Mouse (Mus musculus): ENCODE measurements around the gene Rbm5. TPM values are rescaled to one million over a fixed set of nuclear protein-coding genes. Genes with fewer than 3 reads are reported as not detected.
A peak's percentile ranks its signal among the peaks of the same experiment; 100 is the strongest.

Gene Rbm5
- 143 and 146 TPM in 2 replicates for polyA plus RNA-seq (2011; ENCODE audit: insufficient read depth, insufficient read length, low read depth, missing spikeins)

DNA sequence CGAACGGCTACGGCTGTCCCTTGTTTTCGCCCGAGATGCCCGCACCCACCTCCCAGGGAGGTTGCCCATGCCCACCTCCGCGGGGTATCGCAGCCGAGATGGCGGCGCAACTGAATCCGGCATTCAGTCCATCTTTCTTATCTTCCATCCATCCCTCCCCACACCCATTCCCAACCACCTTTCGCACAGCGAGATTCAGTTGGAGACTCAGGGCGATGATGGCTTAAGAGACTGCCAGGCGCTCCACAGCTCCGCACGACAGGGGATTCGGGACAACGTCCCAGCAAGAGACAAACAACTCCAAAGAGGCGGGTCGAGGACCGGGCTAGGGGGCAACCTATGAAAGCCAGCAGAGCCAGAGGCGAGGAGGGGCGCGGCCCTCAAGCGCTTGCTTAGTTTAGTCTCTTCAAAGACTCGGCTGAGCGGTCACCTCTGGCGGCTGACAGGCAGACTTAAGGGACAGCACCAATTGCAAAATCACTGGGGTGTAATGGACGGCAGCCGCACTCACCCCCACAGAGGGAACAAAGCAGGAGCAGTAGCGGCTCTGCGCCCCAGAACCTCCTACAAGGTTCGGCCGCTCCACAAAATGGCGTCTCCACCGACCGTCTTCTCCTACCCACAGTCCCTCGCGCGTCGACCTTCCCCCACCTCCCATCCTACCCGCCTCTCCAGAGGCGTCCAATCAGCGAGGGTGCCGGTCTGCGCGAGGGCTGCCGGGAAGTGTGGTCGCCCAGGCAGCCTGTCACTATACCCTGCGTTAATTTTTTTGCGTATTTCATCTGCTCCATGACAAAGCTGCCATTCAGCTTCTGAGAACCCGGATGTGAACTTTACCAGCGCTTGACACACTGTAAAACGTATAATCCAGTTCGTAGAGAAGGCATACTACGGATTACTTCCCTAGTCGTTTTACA, at the start of gene Rbm5:
Gene Rbm5, minus strand, starts transcription at position 623 of the 917 bp plus-strand sequence.
- peaks cover 32% of the 10 kb centered on the region for H3K36me3 ChIP-seq (ENCODE audit: control insufficient read depth, insufficient read depth, low read length, poor library complexity, severe bottlenecking)
- TF ChIP-seq CTCF (IDR thresholded peaks at IDR 0.05; ENCODE audit: low read depth, low read length) (no peak), POLR2A (IDR thresholded peaks at IDR 0.05; ENCODE audit: insufficient read depth, low read length) (peak; percentile 91), EP300 (IDR thresholded peaks at IDR 0.05; ENCODE audit: insufficient read depth, low read depth, low read length) (0 out of 2 replicates have a peak, but pooled peaks have one; percentile 24)

DNA sequence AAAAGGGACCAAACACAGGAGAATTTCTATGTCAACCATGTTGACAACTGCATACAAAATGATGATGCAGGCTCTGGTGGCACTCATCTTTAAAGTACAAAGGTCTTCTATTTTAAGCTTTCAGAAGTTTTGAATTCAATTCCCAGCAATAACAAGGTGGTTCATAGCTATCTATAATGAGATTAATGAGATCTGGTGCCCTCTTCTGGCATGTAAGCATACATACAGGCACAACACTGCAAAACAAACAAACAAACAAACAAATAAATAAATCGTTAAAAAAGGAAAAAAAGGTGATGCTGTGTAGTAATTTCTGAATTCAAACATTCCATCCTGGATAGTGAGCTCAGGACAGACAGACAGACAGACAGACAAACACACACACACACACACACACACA, 41.3 kb upstream of the Rbm5 start:
- H3K4me3 ChIP-seq (ENCODE audit: low read depth, low read length) = no peak overlapping the region

More for the DNA sequence above, at the start of gene Rbm5:
- H3K9me3 ChIP-seq (replicated peaks; ENCODE audit: control insufficient read depth, insufficient read depth, low read length, poor library complexity, severe bottlenecking) = no peaks in the 10 kb centered on the region
- peak within 1 kb of the TSS; percentile 96 for H3K9ac ChIP-seq (ENCODE audit: low read depth, poor library complexity, severe bottlenecking)
- H3K27me3 ChIP-seq (ENCODE audit: control insufficient read depth, insufficient read depth, low read length, poor library complexity, severe bottlenecking) = no peaks in the 10 kb centered on the region
- peak within 1 kb of the TSS; percentile 95 for H3K4me3 ChIP-seq (ENCODE audit: low read depth, low read length)
- H3K4me1 ChIP-seq (ENCODE audit: control insufficient read depth, insufficient read depth, low read length) = no peaks in the 10 kb centered on the region
- no peak within 1 kb of the TSS for H3K27ac ChIP-seq (ENCODE audit: insufficient read depth, low read length)

DNA sequence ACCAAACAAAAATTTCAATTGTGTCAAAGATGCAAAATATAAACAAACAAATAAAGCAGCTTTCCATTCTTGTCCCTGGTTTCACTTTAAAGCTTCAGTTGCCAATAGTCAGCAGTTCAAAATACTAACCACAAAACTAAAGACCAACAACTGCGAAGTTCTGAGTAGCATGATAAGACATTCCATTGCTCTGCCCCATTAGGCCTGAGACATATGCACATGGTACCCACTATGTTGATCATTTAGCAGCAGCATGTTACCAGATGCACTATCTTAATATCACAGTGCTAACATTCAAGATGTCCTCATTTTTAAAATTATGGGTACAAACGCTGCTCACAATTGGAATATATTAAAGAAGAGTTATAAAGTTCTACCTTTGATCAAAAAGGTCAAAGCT, 40.2 kb upstream of the Rbm5 start:
- no peaks in the 10 kb centered on the region for H3K27me3 ChIP-seq (ENCODE audit: control insufficient read depth, insufficient read depth, low read length, poor library complexity, severe bottlenecking)
- H3K36me3 ChIP-seq (ENCODE audit: control insufficient read depth, insufficient read depth, low read length, poor library complexity, severe bottlenecking) = peaks cover 2% of the 10 kb centered on the region; the same call in 1 of the 2 replicates
- no peak overlapping the region for H3K4me3 ChIP-seq (ENCODE audit: low read depth, low read length)
- no peak overlapping the region for H3K27ac ChIP-seq (ENCODE audit: insufficient read depth, low read length)
- no peak overlapping the region for H3K9ac ChIP-seq (ENCODE audit: low read depth, poor library complexity, severe bottlenecking)
- H3K9me3 ChIP-seq (replicated peaks; ENCODE audit: control insufficient read depth, insufficient read depth, low read length, poor library complexity, severe bottlenecking) = no peaks in the 10 kb centered on the region
- H3K4me1 ChIP-seq (ENCODE audit: control insufficient read depth, insufficient read depth, low read length) = no peaks in the 10 kb centered on the region
- TF ChIP-seq CTCF (IDR thresholded peaks at IDR 0.05; ENCODE audit: low read depth, low read length) (no peak), EP300 (IDR thresholded peaks at IDR 0.05; ENCODE audit: insufficient read depth, low read depth, low read length) (no peak), POLR2A (IDR thresholded peaks at IDR 0.05; ENCODE audit: insufficient read depth, low read length) (no peak)

More for the DNA sequence above, 41.3 kb upstream of the Rbm5 start:
- H3K9me3 ChIP-seq (replicated peaks; ENCODE audit: control insufficient read depth, insufficient read depth, low read length, poor library complexity, severe bottlenecking) = no peaks in the 10 kb centered on the region
- H3K36me3 ChIP-seq (ENCODE audit: control insufficient read depth, insufficient read depth, low read length, poor library complexity, severe bottlenecking) = peaks cover 2% of the 10 kb centered on the region; the same call in 1 of the 2 replicates
- H3K27me3 ChIP-seq (ENCODE audit: control insufficient read depth, insufficient read depth, low read length, poor library complexity, severe bottlenecking) = no peaks in the 10 kb centered on the region
- no peak for TF ChIP-seq CTCF (IDR thresholded peaks at IDR 0.05; ENCODE audit: low read depth, low read length)
- no peak for TF ChIP-seq POLR2A (IDR thresholded peaks at IDR 0.05; ENCODE audit: insufficient read depth, low read length)
- TF ChIP-seq EP300 (IDR thresholded peaks at IDR 0.05; ENCODE audit: insufficient read depth, low read depth, low read length) = no peak
- no peaks in the 10 kb centered on the region for H3K4me1 ChIP-seq (ENCODE audit: control insufficient read depth, insufficient read depth, low read length)
- H3K9ac ChIP-seq (ENCODE audit: low read depth, poor library complexity, severe bottlenecking) = no peak overlapping the region
- no peak overlapping the region for H3K27ac ChIP-seq (ENCODE audit: insufficient read depth, low read length)

DNA sequence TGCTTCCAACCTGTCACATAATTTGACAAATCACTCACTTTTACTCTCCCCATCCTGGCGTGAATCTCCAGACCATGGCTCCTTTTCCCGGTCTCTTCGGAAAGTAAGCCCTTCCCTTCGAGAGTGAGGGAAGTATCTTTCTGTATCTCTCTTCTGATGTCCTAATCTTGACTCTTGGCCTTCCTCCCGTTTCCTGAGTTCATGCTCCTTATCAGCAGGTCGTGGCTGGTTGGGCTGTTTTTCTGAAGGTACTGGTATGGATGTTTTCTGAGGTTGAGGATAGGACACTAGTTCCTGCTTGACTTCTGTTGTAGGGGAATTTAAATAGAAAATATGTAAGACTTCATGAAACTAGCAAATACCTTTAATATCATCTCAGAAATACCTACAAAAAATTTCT, 20.9 kb upstream of the Rbm5 start:
- H3K36me3 ChIP-seq (ENCODE audit: control insufficient read depth, insufficient read depth, low read length, poor library complexity, severe bottlenecking) = peaks cover 37% of the 10 kb centered on the region
- no peak overlapping the region for H3K9ac ChIP-seq (ENCODE audit: low read depth, poor library complexity, severe bottlenecking)
- H3K27me3 ChIP-seq (ENCODE audit: control insufficient read depth, insufficient read depth, low read length, poor library complexity, severe bottlenecking) = no peaks in the 10 kb centered on the region
- H3K4me3 ChIP-seq (ENCODE audit: low read depth, low read length) = no peak overlapping the region
- no peaks in the 10 kb centered on the region for H3K4me1 ChIP-seq (ENCODE audit: control insufficient read depth, insufficient read depth, low read length)
- H3K27ac ChIP-seq (ENCODE audit: insufficient read depth, low read length) = no peak overlapping the region
- TF ChIP-seq POLR2A (IDR thresholded peaks at IDR 0.05; ENCODE audit: insufficient read depth, low read length) (no peak), EP300 (IDR thresholded peaks at IDR 0.05; ENCODE audit: insufficient read depth, low read depth, low read length) (no peak), CTCF (IDR thresholded peaks at IDR 0.05; ENCODE audit: low read depth, low read length) (no peak)
- no peaks in the 10 kb centered on the region for H3K9me3 ChIP-seq (replicated peaks; ENCODE audit: control insufficient read depth, insufficient read depth, low read length, poor library complexity, severe bottlenecking)

DNA sequence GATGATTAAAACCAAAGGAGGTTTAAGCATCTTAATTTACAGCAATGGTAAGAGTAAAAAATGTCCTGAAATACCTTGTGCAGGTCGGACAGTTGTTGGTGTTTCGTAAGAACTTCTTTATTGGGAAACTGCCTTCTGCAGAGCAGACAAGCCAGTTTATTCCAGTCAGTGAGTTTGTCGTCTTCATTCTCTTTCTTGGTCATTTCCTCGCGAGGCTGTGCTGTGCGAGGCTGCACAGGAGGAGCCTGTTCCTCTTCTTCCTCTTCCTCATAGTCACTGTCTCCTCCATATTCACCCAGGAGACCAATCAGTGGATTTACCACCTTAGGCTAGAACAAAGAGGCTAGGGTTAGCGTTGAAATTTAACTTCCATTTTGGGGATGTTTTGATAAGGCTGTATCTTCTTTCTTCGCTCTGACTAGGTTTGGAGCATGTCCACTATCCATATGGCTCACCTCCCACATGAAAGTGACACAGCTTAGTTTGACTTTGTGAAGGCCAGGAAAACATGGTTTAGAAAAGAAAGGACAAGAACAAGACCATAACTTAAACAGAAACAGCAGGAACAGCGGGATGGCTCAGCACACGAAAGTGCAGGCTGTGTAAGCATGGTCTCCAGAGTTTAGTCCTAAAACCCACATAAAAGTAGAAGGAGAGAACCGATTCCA, 11.9 kb upstream of the Rbm5 start:
- peaks cover 48% of the 10 kb centered on the region for H3K36me3 ChIP-seq (ENCODE audit: control insufficient read depth, insufficient read depth, low read length, poor library complexity, severe bottlenecking)
- H3K9me3 ChIP-seq (replicated peaks; ENCODE audit: control insufficient read depth, insufficient read depth, low read length, poor library complexity, severe bottlenecking) = no peaks in the 10 kb centered on the region
- H3K27me3 ChIP-seq (ENCODE audit: control insufficient read depth, insufficient read depth, low read length, poor library complexity, severe bottlenecking) = no peaks in the 10 kb centered on the region
- no peak overlapping the region for H3K27ac ChIP-seq (ENCODE audit: insufficient read depth, low read length)
- no peak for TF ChIP-seq EP300 (IDR thresholded peaks at IDR 0.05; ENCODE audit: insufficient read depth, low read depth, low read length)
- no peak overlapping the region for H3K4me3 ChIP-seq (ENCODE audit: low read depth, low read length)
- H3K9ac ChIP-seq (ENCODE audit: low read depth, poor library complexity, severe bottlenecking) = no peak overlapping the region
- H3K4me1 ChIP-seq (ENCODE audit: control insufficient read depth, insufficient read depth, low read length) = no peaks in the 10 kb centered on the region
